Mouse (Mus musculus): ENCODE measurements around the gene Fmo5.

DNA sequence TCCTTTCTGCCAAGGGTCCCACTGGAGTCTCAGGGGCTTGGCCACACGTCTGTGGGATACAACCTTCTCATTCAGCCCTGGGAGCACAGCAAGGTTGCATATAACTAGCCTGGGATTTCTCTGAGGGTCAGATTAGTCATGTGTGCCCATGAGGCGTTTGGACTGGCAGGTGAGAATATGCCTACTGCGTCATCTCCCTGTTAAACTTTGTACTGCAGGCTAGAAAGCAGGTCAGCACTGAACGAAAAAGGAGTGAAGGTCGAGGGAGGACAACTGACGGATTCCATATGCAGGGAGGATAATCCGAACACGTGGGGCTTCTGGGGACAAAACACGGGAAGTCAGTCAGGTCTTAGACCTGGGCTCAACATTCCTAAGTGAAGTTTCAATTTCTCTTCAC is 68.7 kb downstream of the Fmo5 start:
- TF ChIP-seq POLR2A (IDR thresholded peaks at IDR 0.05; ENCODE audit: extremely low read depth, insufficient read depth, low read length) (no peak), CTCF (IDR thresholded peaks at IDR 0.05; ENCODE audit: extremely low read depth, insufficient read depth, low read length) (no peak)
